Mouse (Mus musculus) midbrain, postnatal 0 days (tissue): ENCODE results near the gene Dbp. TPM values are rescaled to one million over a fixed set of nuclear protein-coding genes. Genes with fewer than 3 reads are reported as not detected.
A peak's percentile ranks its signal among the peaks of the same experiment; 100 is the strongest.

ENCODE experiments used
- ATAC-seq: fragments of 200-750 bp; cut with Nextera tagmentation; 2 replicates; pipeline ENCODE4 v1.8.0; 2017; ENCODE audit warnings: moderate number of reproducible peaks, mild to moderate bottlenecking, moderate TSS enrichment, moderate library complexity; ENCODE audit not compliant: low FRiP score
- DNase-seq: peaks from one replicate; pipeline ENCODE4 v3.0.0-alpha.2; 2015; ENCODE audit warnings: low spot score
- H3K27ac ChIP-seq: fragments of 300-500 bp; sonication (generic); 2 replicates; pipeline ENCODE4 v1.5.1; 2014; ENCODE audit warnings: low read depth, mild to moderate bottlenecking, low read length, mixed read lengths
- H3K27me3 ChIP-seq: fragments of 300-500 bp; sonication (generic); 2 replicates; pipeline ENCODE4 v1.6.1; 2014; ENCODE audit warnings: low read length, control low read depth, mixed read lengths; ENCODE audit not compliant: insufficient read depth
- H3K36me3 ChIP-seq: fragments of 300-500 bp; sonication (generic); 2 replicates; pipeline ENCODE4 v1.6.1; 2014; ENCODE audit warnings: low read length, control low read depth, mixed read lengths; ENCODE audit not compliant: insufficient read depth
- H3K4me1 ChIP-seq: fragments of 300-500 bp; sonication (generic); 2 replicates; pipeline ENCODE4 v1.6.1; 2014; ENCODE audit warnings: mild to moderate bottlenecking, control low read depth, antibody characterized with exemption, low read length, mixed read lengths; ENCODE audit not compliant: insufficient read depth
- H3K4me2 ChIP-seq: fragments of 300-500 bp; sonication (generic); 2 replicates; pipeline ENCODE4 v1.6.1; 2014; ENCODE audit warnings: low read depth, mild to moderate bottlenecking, low read length, mixed read lengths; ENCODE audit not compliant: poor library complexity, severe bottlenecking
- H3K4me3 ChIP-seq: fragments of 300-500 bp; sonication (generic); 2 replicates; pipeline ENCODE4 v1.5.1; 2014; ENCODE audit warnings: low read depth, mild to moderate bottlenecking, low read length, moderate library complexity
- H3K9ac ChIP-seq: fragments of 300-500 bp; sonication (generic); replicated peaks from 2 replicates; pipeline ENCODE4 v1.6.1; 2014; ENCODE audit warnings: mild to moderate bottlenecking, low read length, moderate library complexity, mixed read lengths; ENCODE audit not compliant: poor library complexity, severe bottlenecking
- H3K9me3 ChIP-seq: fragments of 300-500 bp; sonication (generic); 2 replicates; pipeline ENCODE4 v1.6.1; 2016; ENCODE audit warnings: low read length, control low read depth
- CTCF ChIP-seq: IDR thresholded peaks from 2 replicates; pipeline ENCODE4 v1.5.1; 2016; ENCODE audit warnings: antibody characterized with exemption, mild to moderate bottlenecking
- WGBS: fragments of 180-500 bp; shearing (Covaris S2); extraction: QIAGEN DNeasy Blood & Tissue Kit; methylation state at CpG from one replicate; pipeline ENCODE4 v1.1.7; 2014; 5-methylcytosine and 5-hydroxymethylcytosine counted together
- polyA plus RNA-seq: library from polyadenylated mRNA; unstranded; fragments of >200 nt; fragmentation: Nextera tagmentation; extraction: Ambion mirVana; gene quantifications from 2 replicates; pipeline ENCODE4 v1.2.1, GENCODE M21; 2015
- total RNA-seq: library from RNA; depleted of rRNA; stranded (reverse); fragments of >200 nt; gene quantifications from 2 replicates; pipeline ENCODE4 v1.2.3, GENCODE M21; 2014

Dbp gene
- total and polyA plus RNA-seq, 2 experiments from 2014 or later, result 4.6 to 9.6 TPM

DNA sequence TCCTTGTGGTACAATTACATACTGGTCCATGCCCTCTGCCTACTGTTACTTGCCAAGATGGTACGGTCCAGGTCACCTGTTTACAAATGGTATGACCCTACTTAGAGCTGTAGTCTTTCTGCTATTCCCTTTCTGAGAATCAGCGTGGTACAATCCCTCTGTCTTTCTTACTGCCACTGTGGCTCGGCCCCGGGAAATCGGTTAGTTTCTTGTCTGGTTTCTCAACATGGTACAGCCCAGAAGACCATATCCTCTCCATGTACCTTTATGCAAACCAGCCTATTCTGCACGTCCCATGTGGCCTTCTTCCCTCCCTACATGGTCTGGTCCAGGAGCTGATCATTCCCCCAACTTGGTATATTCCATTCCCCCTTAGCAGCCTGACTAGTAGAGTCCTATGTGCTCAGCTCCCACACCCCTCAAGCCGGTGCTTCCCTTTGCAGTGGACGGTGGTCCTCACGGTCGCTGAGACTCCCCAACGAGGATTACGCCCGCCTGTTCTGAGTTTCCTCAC, 785 bp upstream of the Dbp start:
- TF ChIP-seq CTCF, result no peak

DNA sequence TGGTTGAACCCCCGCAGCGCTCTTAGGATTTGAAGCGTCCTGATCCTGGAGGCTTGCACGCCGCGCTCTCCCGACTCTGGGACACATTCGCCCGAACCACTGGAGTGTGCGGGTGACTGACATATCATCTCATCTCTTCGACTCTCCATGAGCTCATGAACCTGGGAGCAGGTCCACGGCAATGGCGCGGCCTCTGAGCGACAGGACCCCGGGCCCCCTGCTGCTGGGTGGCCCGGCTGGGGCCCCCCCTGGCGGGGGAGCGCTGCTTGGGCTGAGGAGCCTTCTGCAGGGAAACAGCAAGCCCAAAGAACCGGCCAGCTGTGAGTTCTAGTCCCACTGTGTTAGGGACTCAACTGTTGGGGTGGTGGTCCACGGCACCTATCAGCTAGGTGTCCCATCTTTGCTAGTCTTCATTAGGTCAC, 566 bp downstream of the Dbp start:
- no peaks in the 10 kb centered on the region for H3K27me3 ChIP-seq
- WGBS, result under 1% methylated on average over 21 of the region's 21 CpGs
- peak overlapping the region; percentile 91 for H3K27ac ChIP-seq
- ATAC-seq, result no peak
- no peak for TF ChIP-seq CTCF
- peak overlapping the region; percentile 71 for H3K9ac ChIP-seq
- H3K36me3 ChIP-seq, result peaks cover 2% of the 10 kb centered on the region
- peaks cover 33% of the 10 kb centered on the region for H3K4me1 ChIP-seq
- H3K9me3 ChIP-seq, result no peaks in the 10 kb centered on the region
- H3K4me2 ChIP-seq, result peak overlapping the region; percentile 81
- DNase-seq, result no peak
- peak overlapping the region; percentile 61 for H3K4me3 ChIP-seq

More for the DNA sequence above, 785 bp upstream of the Dbp start:
- no peaks in the 10 kb centered on the region for H3K36me3 ChIP-seq
- peak overlapping the region; percentile 66 for H3K9ac ChIP-seq
- no peaks in the 10 kb centered on the region for H3K27me3 ChIP-seq
- under 1% methylated on average over 13 of the region's 13 CpGs for WGBS
- peak; percentile 95 for DNase-seq
- H3K9me3 ChIP-seq, result no peaks in the 10 kb centered on the region
- peak overlapping the region; percentile 91 for H3K27ac ChIP-seq
- H3K4me1 ChIP-seq, result peaks cover 25% of the 10 kb centered on the region
- peak overlapping the region; percentile 81 for H3K4me2 ChIP-seq
- peak; percentile 73 for ATAC-seq
- peak overlapping the region; percentile 61 for H3K4me3 ChIP-seq

GRCm38 (mm10) chr7:45705873-45706281, 989 bp downstream of the Dbp start:
- WGBS, result 1% methylated on average over 7 of the region's 7 CpGs
- Histone ChIP-seq H3K4me2 (peak overlapping the region; percentile 81), H3K4me1 (peaks cover 33% of the 10 kb centered on the region), H3K9me3 (no peaks in the 10 kb centered on the region), H3K9ac (peak overlapping the region; percentile 71), H3K4me3 (peak overlapping the region; percentile 61), H3K27me3 (no peaks in the 10 kb centered on the region), H3K36me3 (peaks cover 7% of the 10 kb centered on the region), H3K27ac (peak overlapping the region; percentile 91; the same call in 1 of the 2 replicates)
- TF ChIP-seq CTCF, result no peak
- ATAC-seq (no peak), DNase-seq (no peak)

GRCm38 (mm10) chr7:45706721-45707241, 1.9 kb downstream of the Dbp start:
- DNase-seq (peak; percentile 83), ATAC-seq (no peak)
- Histone ChIP-seq H3K27ac (peak overlapping the region; percentile 65), H3K9me3 (no peaks in the 10 kb centered on the region), H3K27me3 (no peaks in the 10 kb centered on the region), H3K36me3 (peaks cover 16% of the 10 kb centered on the region), H3K4me3 (peak overlapping the region; percentile 61), H3K4me2 (peak overlapping the region; percentile 81), H3K9ac (peak overlapping the region; percentile 71), H3K4me1 (peaks cover 30% of the 10 kb centered on the region)
- 2% methylated on average over 19 of the region's 45 CpGs for WGBS
- no peak; the same call in 1 of the 2 replicates for TF ChIP-seq CTCF

DNA sequence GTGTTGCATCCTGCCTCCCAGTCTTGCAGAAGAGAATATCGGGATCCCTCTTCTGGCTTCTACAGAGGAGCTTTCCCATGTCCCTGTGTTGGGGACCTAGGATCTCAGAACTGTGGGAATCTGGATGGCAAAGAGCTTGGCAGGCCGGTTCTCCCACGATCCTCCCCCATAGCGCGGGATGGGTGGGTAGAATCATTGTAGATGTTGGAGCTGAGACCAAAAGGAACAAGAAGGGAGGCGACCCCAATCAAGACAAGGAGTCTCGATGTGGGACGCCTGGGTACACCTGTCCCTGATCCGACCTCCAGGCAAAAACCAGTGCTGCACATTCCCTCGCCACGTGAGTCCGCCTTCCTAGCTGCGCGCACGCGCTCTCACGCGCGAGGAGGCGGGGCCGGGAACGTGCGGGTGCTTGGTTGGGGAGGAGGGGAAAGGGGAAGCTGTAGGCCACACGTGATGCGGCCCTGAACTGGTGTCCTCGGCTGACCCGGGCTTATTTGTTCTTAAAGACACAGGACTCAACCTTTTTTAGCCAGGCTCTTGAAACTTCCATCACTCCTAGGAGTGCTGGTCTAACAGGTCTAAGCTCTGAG, 2.6 kb downstream of the Dbp start:
- H3K4me3 ChIP-seq, result peak overlapping the region; percentile 61
- peak overlapping the region; percentile 81 for H3K4me2 ChIP-seq
- peaks cover 23% of the 10 kb centered on the region for H3K36me3 ChIP-seq
- peaks cover 30% of the 10 kb centered on the region for H3K4me1 ChIP-seq
- ATAC-seq (0 out of 2 replicates have a peak, but pooled peaks have one; percentile 5), DNase-seq (peak; percentile 91)
- H3K27ac ChIP-seq, result peak overlapping the region; percentile 65
- WGBS, result under 1% methylated on average over 27 of the region's 27 CpGs
- 0 out of 2 replicates have a peak overlapping the region, but pooled peaks have one; percentile 8 for H3K9ac ChIP-seq
- H3K27me3 ChIP-seq, result no peaks in the 10 kb centered on the region
- H3K9me3 ChIP-seq, result no peaks in the 10 kb centered on the region
- TF ChIP-seq CTCF, result no peak

GRCm38 (mm10) chr7:45708221-45708761, 3.4 kb downstream of the Dbp start:
- H3K4me1 ChIP-seq, result peaks cover 26% of the 10 kb centered on the region
- TF ChIP-seq CTCF, result no peak

More at GRCm38 (mm10) chr7:45708221-45708761, 3.4 kb downstream of the Dbp start:
- H3K36me3 ChIP-seq, result peaks cover 31% of the 10 kb centered on the region
- H3K9ac ChIP-seq, result 0 out of 2 replicates have a peak overlapping the region, but pooled peaks have one; percentile 8
- no peak for DNase-seq
- 47% methylated on average over 13 of the region's 13 CpGs for WGBS
- H3K27me3 ChIP-seq, result no peaks in the 10 kb centered on the region
- peak overlapping the region; percentile 61; the same call in 1 of the 2 replicates for H3K4me3 ChIP-seq
- no peaks in the 10 kb centered on the region for H3K9me3 ChIP-seq
- H3K27ac ChIP-seq, result peak overlapping the region; percentile 65; the same call in 1 of the 2 replicates
- H3K4me2 ChIP-seq, result peak overlapping the region; percentile 81
- no peak for ATAC-seq
